Mouse (Mus musculus) heart, embryonic 11.5 days (tissue): Measurements from ENCODE around the gene Ell2. TPM values are rescaled to one million over a fixed set of nuclear protein-coding genes. Genes with fewer than 3 reads are reported as not detected.

ENCODE experiments used
- ATAC-seq: fragments of 200-750 bp; cut with Nextera tagmentation; replicated peaks from 2 replicates; pipeline ENCODE4 v1.8.0; 2017; ENCODE audit warnings: moderate library complexity; ENCODE audit not compliant: insufficient number of reproducible peaks, low FRiP score, low TSS enrichment
- H3K27ac ChIP-seq: fragments of 300-500 bp; sonication (generic); 2 replicates; pipeline ENCODE4 v1.5.1; 2014; ENCODE audit warnings: mild to moderate bottlenecking, low read depth, low read length
- H3K27me3 ChIP-seq: fragments of 300-500 bp; sonication (generic); 2 replicates; pipeline ENCODE4 v1.6.1; 2014; ENCODE audit warnings: mild to moderate bottlenecking, low read length, mixed read lengths; ENCODE audit not compliant: control insufficient read depth, insufficient read depth
- H3K36me3 ChIP-seq: fragments of 300-500 bp; sonication (generic); 2 replicates; pipeline ENCODE4 v1.6.1; 2014; ENCODE audit warnings: mild to moderate bottlenecking, low read length, moderate library complexity, mixed read lengths; ENCODE audit not compliant: control insufficient read depth, insufficient read depth
- H3K4me1 ChIP-seq: fragments of 300-500 bp; sonication (generic); 2 replicates; pipeline ENCODE4 v1.6.1; 2014; ENCODE audit warnings: low read length; ENCODE audit not compliant: control insufficient read depth, insufficient read depth
- H3K4me2 ChIP-seq: fragments of 300-500 bp; sonication (generic); 2 replicates; pipeline ENCODE4 v1.6.1; 2014; ENCODE audit warnings: mild to moderate bottlenecking, moderate library complexity
- H3K4me3 ChIP-seq: fragments of 300-500 bp; sonication (generic); 2 replicates; pipeline ENCODE4 v1.5.1; 2014; ENCODE audit warnings: low read depth, low read length
- H3K9ac ChIP-seq: fragments of 300-500 bp; sonication (generic); 2 replicates; pipeline ENCODE4 v1.6.1; 2014; ENCODE audit warnings: mild to moderate bottlenecking, low read depth, low read length, moderate library complexity
- H3K9me3 ChIP-seq: fragments of 300-500 bp; sonication (generic); replicated peaks from 2 replicates; pipeline ENCODE4 v1.6.1; 2016; ENCODE audit warnings: low read length; ENCODE audit not compliant: control insufficient read depth
- WGBS: fragments of 180-500 bp; shearing (Covaris S2); extraction: QIAGEN DNeasy Blood & Tissue Kit; methylation state at CpG from one replicate; pipeline ENCODE4 v1.1.7; 2014; ENCODE audit not compliant: insufficient replicate concordance; 5-methylcytosine and 5-hydroxymethylcytosine counted together
- polyA plus RNA-seq: library from polyadenylated mRNA; unstranded; fragments of >200 nt; fragmentation: Nextera tagmentation; extraction: Ambion mirVana; gene quantifications from 2 replicates; pipeline ENCODE4 v1.2.1, GENCODE M21; 2014

Gene Ell2
- polyA plus RNA-seq, 1 experiment from 2014 or later, result 10.4 TPM

- H3K4me2 ChIP-seq, result no peak overlapping the region
- H3K9me3 ChIP-seq, result no peaks in the 10 kb centered on the region
- H3K9ac ChIP-seq, result no peak overlapping the region
- H3K4me1 ChIP-seq, result no peaks in the 10 kb centered on the region
- WGBS, result 87% methylated on average over 2 of the region's 2 CpGs
- no peak overlapping the region for H3K27ac ChIP-seq
- no peak for ATAC-seq
- H3K27me3 ChIP-seq, result no peaks in the 10 kb centered on the region
- no peaks in the 10 kb centered on the region for H3K36me3 ChIP-seq
- H3K4me3 ChIP-seq, result no peak overlapping the region
These were observed 73.5 kb downstream of the Ell2 start for GRCm38 (mm10) chr13:75780096-75780495.

DNA sequence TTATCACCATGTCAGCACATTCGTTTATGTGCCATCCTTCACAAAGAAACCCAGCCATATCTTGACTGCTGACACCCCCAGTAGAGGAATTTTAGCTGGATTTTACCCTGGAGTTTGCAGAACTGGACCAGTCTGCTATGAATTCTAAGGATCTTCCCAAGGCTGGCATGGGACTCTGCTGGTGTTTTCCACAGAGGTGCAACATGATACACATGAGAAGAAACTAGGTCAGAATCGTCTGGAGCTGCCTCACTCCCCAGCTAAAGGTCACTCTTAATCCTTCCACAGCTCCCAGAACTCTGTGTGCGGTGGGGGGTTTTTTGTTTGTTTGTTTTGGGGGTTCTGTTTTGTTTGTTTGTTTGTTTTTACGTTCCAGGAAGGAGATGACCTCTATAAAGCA is 79.2 kb downstream of the Ell2 start:
- H3K27ac ChIP-seq, result no peak overlapping the region
- no peaks in the 10 kb centered on the region for H3K36me3 ChIP-seq
- no peak for ATAC-seq
- no peak overlapping the region for H3K4me3 ChIP-seq
- no peaks in the 10 kb centered on the region for H3K9me3 ChIP-seq
- H3K4me2 ChIP-seq, result no peak overlapping the region
- no peaks in the 10 kb centered on the region for H3K4me1 ChIP-seq
- no peak overlapping the region for H3K9ac ChIP-seq
- no peaks in the 10 kb centered on the region for H3K27me3 ChIP-seq
- whole genome bisulfite sequencing, result 58% methylated on average over 4 of the region's 4 CpGs

DNA sequence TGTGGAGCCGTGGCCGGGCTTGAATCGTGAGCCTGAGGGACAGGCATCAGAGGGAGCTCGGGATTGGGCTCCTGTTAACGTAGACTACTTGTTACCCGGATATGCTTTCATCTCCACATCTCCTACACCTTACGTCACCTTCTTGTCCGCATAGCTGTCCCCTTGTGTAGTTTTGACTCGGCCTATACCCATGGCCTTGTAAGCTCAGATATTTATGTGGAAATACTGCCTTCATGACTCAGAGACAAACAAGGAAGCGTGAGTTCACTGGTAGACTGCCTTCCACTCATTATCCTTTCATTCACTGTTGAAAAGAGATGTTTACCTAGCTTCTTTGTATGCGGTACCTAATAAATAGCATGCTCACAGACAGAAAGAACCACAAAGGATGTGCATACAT is 79.7 kb downstream of the Ell2 start:
- Histone ChIP-seq H3K27me3 (no peaks in the 10 kb centered on the region), H3K9ac (no peak overlapping the region), H3K4me3 (no peak overlapping the region), H3K9me3 (no peaks in the 10 kb centered on the region), H3K27ac (no peak overlapping the region), H3K4me1 (no peaks in the 10 kb centered on the region), H3K36me3 (no peaks in the 10 kb centered on the region), H3K4me2 (no peak overlapping the region)
- no peak for ATAC-seq
- 87% methylated on average over 11 of the region's 11 CpGs for WGBS

GRCm38 (mm10) chr13:75787364-75787763 is 80.8 kb downstream of the Ell2 start:
- WGBS, result 82% methylated on average over 3 of the region's 3 CpGs
- H3K27ac ChIP-seq, result no peak overlapping the region
- no peak overlapping the region for H3K4me3 ChIP-seq
- H3K4me1 ChIP-seq, result no peaks in the 10 kb centered on the region
- no peak for ATAC-seq
- H3K4me2 ChIP-seq, result no peak overlapping the region
- H3K27me3 ChIP-seq, result no peaks in the 10 kb centered on the region
- H3K9ac ChIP-seq, result no peak overlapping the region
- H3K36me3 ChIP-seq, result no peaks in the 10 kb centered on the region
- H3K9me3 ChIP-seq, result no peaks in the 10 kb centered on the region

DNA sequence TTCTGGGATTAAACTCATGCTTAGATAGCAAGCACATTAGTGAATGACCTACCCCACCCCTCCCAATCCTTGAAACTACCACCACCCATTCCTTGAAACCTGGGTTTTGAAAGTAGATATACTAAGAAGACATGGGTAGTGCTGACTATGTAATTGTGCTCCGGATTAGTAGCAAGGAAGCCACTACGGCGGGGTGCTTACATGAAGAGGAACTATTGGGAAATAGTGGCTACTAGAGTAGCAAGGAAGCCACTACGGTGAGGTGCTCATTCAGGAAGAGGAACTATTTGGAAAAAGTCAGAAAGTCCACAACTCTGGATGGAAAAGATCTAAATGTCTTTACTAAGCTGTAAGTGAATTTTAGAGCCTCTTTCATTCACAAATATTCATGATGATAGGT is 81.6 kb downstream of the Ell2 start:
- Histone ChIP-seq H3K4me2 (no peak overlapping the region), H3K27me3 (no peaks in the 10 kb centered on the region), H3K4me1 (no peaks in the 10 kb centered on the region), H3K4me3 (no peak overlapping the region), H3K9me3 (no peaks in the 10 kb centered on the region), H3K36me3 (no peaks in the 10 kb centered on the region), H3K27ac (no peak overlapping the region), H3K9ac (no peak overlapping the region)
- ATAC-seq, result no peak
- WGBS, result 92% methylated on average over 4 of the region's 4 CpGs

DNA sequence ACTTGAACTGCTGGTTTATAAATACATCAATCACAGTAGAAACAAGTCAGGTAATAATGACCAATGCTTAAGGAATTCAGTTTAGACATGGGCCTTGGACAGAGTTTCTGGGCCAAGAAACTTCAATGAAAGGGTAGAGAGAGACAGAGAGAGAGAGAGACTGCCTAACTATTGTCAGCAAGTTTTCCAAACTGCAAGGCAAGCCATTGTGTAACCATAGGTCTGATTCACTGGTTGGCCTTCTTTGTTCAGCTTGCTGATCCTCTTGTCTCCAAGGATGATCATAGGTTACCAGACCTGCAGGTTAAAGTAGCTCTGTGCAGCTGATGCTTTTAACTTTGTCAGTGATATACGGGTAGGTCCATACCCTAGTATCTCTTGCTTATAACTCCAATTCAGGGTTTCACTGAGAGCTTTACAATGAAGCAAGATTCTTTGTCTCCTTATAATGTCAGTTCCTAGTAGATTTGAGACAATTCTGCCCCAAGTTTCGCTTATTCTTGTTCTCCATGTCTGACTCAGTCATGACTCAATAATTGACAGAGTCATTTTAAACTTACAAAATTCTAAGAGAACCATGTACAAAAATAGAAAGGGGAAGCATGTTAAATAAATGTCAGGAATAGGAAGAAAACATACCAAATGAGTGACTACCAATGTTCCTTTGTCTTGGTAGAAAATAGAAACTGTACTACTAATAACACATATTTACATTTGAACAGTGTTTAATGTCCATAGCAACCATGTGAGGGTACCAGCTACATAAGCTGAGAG is 82.7 kb downstream of the Ell2 start:
- no peak overlapping the region for H3K4me3 ChIP-seq
- no peak overlapping the region for H3K4me2 ChIP-seq
- no peak overlapping the region for H3K9ac ChIP-seq
- no peaks in the 10 kb centered on the region for H3K4me1 ChIP-seq
- ATAC-seq, result no peak
- no peaks in the 10 kb centered on the region for H3K9me3 ChIP-seq
- H3K27me3 ChIP-seq, result no peaks in the 10 kb centered on the region
- no peaks in the 10 kb centered on the region for H3K36me3 ChIP-seq
- no peak overlapping the region for H3K27ac ChIP-seq
- WGBS, result 87% methylated on average over 2 of the region's 2 CpGs

GRCm38 (mm10) chr13:75790550-75791205 is 84.1 kb downstream of the Ell2 start:
- Histone ChIP-seq H3K27ac (no peak overlapping the region), H3K27me3 (no peaks in the 10 kb centered on the region), H3K9ac (no peak overlapping the region), H3K9me3 (no peaks in the 10 kb centered on the region), H3K4me3 (no peak overlapping the region), H3K36me3 (no peaks in the 10 kb centered on the region), H3K4me2 (no peak overlapping the region), H3K4me1 (no peaks in the 10 kb centered on the region)
- 86% methylated on average over 1 of the region's 1 CpGs for WGBS
- no peak for ATAC-seq

GRCm38 (mm10) chr13:75793863-75794629 is 87.5 kb downstream of the Ell2 start:
- WGBS, result 57% methylated on average over 6 of the region's 6 CpGs
- H3K27ac ChIP-seq, result no peak overlapping the region

More at GRCm38 (mm10) chr13:75793863-75794629, 87.5 kb downstream of the Ell2 start:
- ATAC-seq, result no peak
- H3K27me3 ChIP-seq, result no peaks in the 10 kb centered on the region
- H3K4me1 ChIP-seq, result no peaks in the 10 kb centered on the region
- H3K9ac ChIP-seq, result no peak overlapping the region
- H3K36me3 ChIP-seq, result no peaks in the 10 kb centered on the region
- H3K4me2 ChIP-seq, result no peak overlapping the region
- H3K4me3 ChIP-seq, result no peak overlapping the region
- H3K9me3 ChIP-seq, result no peaks in the 10 kb centered on the region
